Mouse (Mus musculus) testis, adult 2 months (tissue): ENCODE results near the gene Srbd1. TPM values are rescaled to one million over a fixed set of nuclear protein-coding genes. Genes with fewer than 3 reads are reported as not detected.

Source experiments
- H3K27ac ChIP-seq: fragments of 200-500 bp; 2 replicates; pipeline ENCODE4 v1.5.1; 2012; ENCODE audit warnings: low read depth, low read length; ENCODE audit not compliant: control insufficient read depth, insufficient read depth
- H3K27me3 ChIP-seq: fragments of 200-500 bp; 2 replicates; pipeline ENCODE4 v1.6.1; 2012; ENCODE audit warnings: mild to moderate bottlenecking, low read length, moderate library complexity; ENCODE audit not compliant: control insufficient read depth, insufficient read depth
- H3K36me3 ChIP-seq: fragments of 200-500 bp; 2 replicates; pipeline ENCODE4 v1.6.1; 2012; ENCODE audit warnings: mild to moderate bottlenecking, low read length; ENCODE audit not compliant: control insufficient read depth, insufficient read depth
- H3K4me1 ChIP-seq: fragments of 200-500 bp; 2 replicates; pipeline ENCODE4 v1.6.1; 2012; ENCODE audit warnings: low read length; ENCODE audit not compliant: control insufficient read depth, insufficient read depth
- H3K4me3 ChIP-seq: fragments of 200-500 bp; 2 replicates; pipeline ENCODE4 v1.5.1; 2012; ENCODE audit warnings: low read depth, mild to moderate bottlenecking, low read length, moderate library complexity, mixed read lengths; ENCODE audit not compliant: control insufficient read depth
- CTCF ChIP-seq: fragments of 200-500 bp; IDR thresholded peaks from 2 replicates; pipeline ENCODE4 v1.5.1; 2012; ENCODE audit warnings: low read depth, mild to moderate bottlenecking, inconsistent platforms, low read length, moderate library complexity; ENCODE audit not compliant: control insufficient read depth, insufficient read depth, insufficient replicate concordance
- POLR2A ChIP-seq: fragments of 200-500 bp; IDR thresholded peaks from 2 replicates; pipeline ENCODE4 v1.6.1; 2012; ENCODE audit warnings: low read depth, mild to moderate bottlenecking, inconsistent platforms, low read length, moderate library complexity; ENCODE audit not compliant: control insufficient read depth
- polyA plus RNA-seq: library from polyadenylated mRNA; depleted of rRNA; stranded (reverse); fragments of >200 nt; gene quantifications from 2 replicates; pipeline ENCODE4 v1.2.3, GENCODE M21; 2012; rRNA removed

Gene Srbd1
- polyA plus RNA-seq = 1.6 and 2.5 TPM in 2 replicates

GRCm38 (mm10) chr17:86145079-86145951, at the start of gene Srbd1:
TSS of gene Srbd1 (minus strand) at chr17:86145175.
- peak within 1 kb of the TSS; percentile 87 for H3K4me3 ChIP-seq
- H3K36me3 ChIP-seq = no peaks in the 10 kb centered on the region
- peak within 1 kb of the TSS; percentile 77 for H3K27ac ChIP-seq
- no peaks in the 10 kb centered on the region for H3K27me3 ChIP-seq
- TF ChIP-seq POLR2A = peak; percentile 52
- no peak for TF ChIP-seq CTCF
- peaks cover 7% of the 10 kb centered on the region for H3K4me1 ChIP-seq

GRCm38 (mm10) chr17:86193979-86194378, 49.0 kb upstream of the Srbd1 start:
- H3K36me3 ChIP-seq = no peaks in the 10 kb centered on the region
- H3K27me3 ChIP-seq = no peaks in the 10 kb centered on the region
- no peak overlapping the region for H3K27ac ChIP-seq
- no peak overlapping the region for H3K4me3 ChIP-seq
- no peaks in the 10 kb centered on the region for H3K4me1 ChIP-seq
- no peak for TF ChIP-seq CTCF
- TF ChIP-seq POLR2A = no peak

DNA sequence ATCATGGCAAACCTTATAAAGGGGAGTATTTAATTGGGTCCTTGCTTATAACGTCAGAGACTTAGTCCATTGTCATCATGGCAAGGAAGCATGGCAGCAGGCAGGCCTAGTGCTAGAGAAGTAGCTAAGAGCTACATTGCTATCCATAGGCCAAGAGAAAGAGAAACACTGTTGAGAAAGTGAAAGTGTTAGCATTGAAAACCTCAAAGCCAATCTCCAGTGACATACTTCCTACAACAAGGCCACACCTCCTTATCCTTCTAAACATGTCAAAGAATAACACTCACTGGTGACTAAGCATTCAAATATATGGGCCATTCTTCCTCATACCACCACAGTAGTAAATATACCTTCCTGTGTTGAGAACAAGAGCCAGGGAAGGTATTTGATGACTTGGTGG, 42.8 kb upstream of the Srbd1 start:
- no peak overlapping the region for H3K4me3 ChIP-seq
- no peaks in the 10 kb centered on the region for H3K4me1 ChIP-seq
- no peak overlapping the region for H3K27ac ChIP-seq
- no peaks in the 10 kb centered on the region for H3K36me3 ChIP-seq
- H3K27me3 ChIP-seq = no peaks in the 10 kb centered on the region
- no peak for TF ChIP-seq CTCF
- no peak for TF ChIP-seq POLR2A

GRCm38 (mm10) chr17:86185584-86185983, 40.6 kb upstream of the Srbd1 start:
- Histone ChIP-seq H3K4me1 (no peaks in the 10 kb centered on the region), H3K27me3 (no peaks in the 10 kb centered on the region), H3K27ac (no peak overlapping the region), H3K4me3 (no peak overlapping the region), H3K36me3 (no peaks in the 10 kb centered on the region)
- TF ChIP-seq CTCF = no peak

DNA sequence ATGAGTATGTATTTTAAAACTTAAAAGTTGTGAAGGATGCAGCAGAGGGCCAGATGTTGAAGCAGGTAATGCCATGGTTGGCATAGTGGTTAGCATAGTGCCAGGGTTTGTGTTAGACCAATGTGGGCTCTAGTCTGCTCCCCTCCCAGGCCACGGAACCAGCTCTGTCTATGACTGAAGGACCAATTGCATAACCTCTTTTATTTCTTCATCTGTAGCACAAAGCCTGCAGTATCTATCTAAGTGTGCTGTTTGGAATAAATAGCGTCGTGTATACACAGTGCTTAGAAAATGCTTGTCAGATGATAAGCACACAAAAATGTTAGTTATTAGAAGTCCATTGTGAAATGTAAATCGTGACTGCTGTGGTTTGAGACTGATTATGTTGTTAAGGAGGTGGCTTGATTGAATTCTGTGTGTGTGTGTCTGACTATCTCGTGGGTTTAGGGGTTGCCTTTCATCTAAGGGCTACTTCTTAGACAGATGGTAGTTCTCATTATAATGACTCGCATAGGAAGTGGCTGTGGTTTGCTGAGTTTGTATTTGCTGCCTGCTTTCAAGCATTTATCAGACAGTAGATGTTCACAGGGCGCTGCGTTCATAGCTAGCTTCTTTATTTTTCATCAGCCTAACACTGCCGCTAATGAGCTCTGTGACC, 39.7 kb upstream of the Srbd1 start:
- H3K27me3 ChIP-seq = no peaks in the 10 kb centered on the region

GRCm38 (mm10) chr17:86183788-86184187, 38.8 kb upstream of the Srbd1 start:
- no peaks in the 10 kb centered on the region for H3K4me1 ChIP-seq
- TF ChIP-seq POLR2A = no peak
- no peak for TF ChIP-seq CTCF
- H3K36me3 ChIP-seq = no peaks in the 10 kb centered on the region
- H3K4me3 ChIP-seq = no peak overlapping the region
- H3K27me3 ChIP-seq = no peaks in the 10 kb centered on the region
- no peak overlapping the region for H3K27ac ChIP-seq

More for the DNA sequence above, 39.7 kb upstream of the Srbd1 start:
- no peak overlapping the region for H3K27ac ChIP-seq
- TF ChIP-seq POLR2A = no peak
- no peak for TF ChIP-seq CTCF
- no peaks in the 10 kb centered on the region for H3K4me1 ChIP-seq
- no peak overlapping the region for H3K4me3 ChIP-seq
- H3K36me3 ChIP-seq = no peaks in the 10 kb centered on the region

GRCm38 (mm10) chr17:86176722-86177121, 31.7 kb upstream of the Srbd1 start:
- H3K4me1 ChIP-seq = no peaks in the 10 kb centered on the region
- H3K4me3 ChIP-seq = no peak overlapping the region
- no peak for TF ChIP-seq POLR2A
- no peak for TF ChIP-seq CTCF
- no peaks in the 10 kb centered on the region for H3K36me3 ChIP-seq
- no peak overlapping the region for H3K27ac ChIP-seq
- H3K27me3 ChIP-seq = no peaks in the 10 kb centered on the region
